Mouse (Mus musculus): ENCODE data around the gene Ofcc1. TPM values are rescaled to one million over a fixed set of nuclear protein-coding genes. Genes with fewer than 3 reads are reported as not detected.

Gene Ofcc1
- polyA plus RNA-seq, 1 experiment from 2014 or later: not detected

DNA sequence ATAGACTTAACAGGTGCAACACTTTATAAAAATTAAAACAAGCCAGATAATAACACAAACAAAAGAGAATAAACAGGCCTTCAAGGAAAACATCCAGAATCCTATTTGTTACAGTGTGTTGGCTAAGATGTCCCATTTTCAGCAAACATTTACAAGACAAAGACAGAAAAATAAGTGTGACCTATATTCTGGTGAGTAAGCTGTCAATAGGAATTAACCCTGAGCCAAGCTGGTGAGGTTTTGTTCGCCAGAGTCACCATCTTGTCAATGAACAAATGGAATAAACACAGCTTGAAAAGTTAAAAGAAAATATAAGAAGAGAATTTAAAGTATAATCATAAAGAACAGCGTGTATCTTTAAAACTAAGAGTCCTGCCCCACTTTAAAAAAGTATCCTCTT, 68.4 kb downstream of the Ofcc1 start:
- H3K9me3 ChIP-seq: no peaks in the 10 kb centered on the region
- no peaks in the 10 kb centered on the region for H3K36me3 ChIP-seq (replicated peaks)
- no peak overlapping the region for H3K9ac ChIP-seq
- H3K4me1 ChIP-seq: no peaks in the 10 kb centered on the region
- no peaks in the 10 kb centered on the region for H3K27me3 ChIP-seq
- H3K4me2 ChIP-seq: no peak overlapping the region
- H3K27ac ChIP-seq: no peak overlapping the region
- 90% methylated on average over 2 of the region's 2 CpGs for WGBS
- no peak for ATAC-seq (ENCODE audit: low FRiP score)
- H3K4me3 ChIP-seq (replicated peaks): no peak overlapping the region

GRCm38 (mm10) chr13:40290846-40291245, 70.4 kb downstream of the Ofcc1 start:
- no peaks in the 10 kb centered on the region for H3K36me3 ChIP-seq (replicated peaks)
- no peak overlapping the region for H3K27ac ChIP-seq
- no peak for ATAC-seq (ENCODE audit: low FRiP score)
- H3K9me3 ChIP-seq: no peaks in the 10 kb centered on the region
- no peaks in the 10 kb centered on the region for H3K27me3 ChIP-seq
- H3K4me1 ChIP-seq: peaks cover 6% of the 10 kb centered on the region; the same call in 1 of the 2 replicates
- WGBS: 66% methylated on average over 10 of the region's 10 CpGs
- H3K4me2 ChIP-seq: no peak overlapping the region
- no peak overlapping the region for H3K9ac ChIP-seq
- no peak overlapping the region for H3K4me3 ChIP-seq (replicated peaks)

DNA sequence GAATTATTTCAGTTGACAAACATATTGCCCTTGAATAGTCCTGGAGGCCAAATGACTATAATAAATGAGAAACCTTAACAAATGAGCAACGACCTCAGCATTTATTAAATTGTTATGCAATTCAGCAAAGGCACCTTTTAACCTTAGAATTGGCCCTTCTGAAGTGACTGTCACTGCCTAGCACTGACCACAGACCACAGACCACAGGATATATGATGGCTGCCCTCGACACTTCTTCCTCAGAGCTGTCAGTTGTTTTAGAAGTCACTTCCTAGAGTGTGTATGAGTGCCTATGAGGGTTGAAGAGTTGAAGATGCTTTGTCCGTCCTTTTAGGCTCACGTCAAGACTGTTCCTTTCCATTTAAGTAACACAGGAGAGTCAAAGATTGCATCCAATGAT, 72.6 kb downstream of the Ofcc1 start:
- H3K36me3 ChIP-seq (replicated peaks): no peaks in the 10 kb centered on the region
- WGBS: 85% methylated on average over 4 of the region's 4 CpGs
- H3K27me3 ChIP-seq: 0 out of 2 replicates have a peak, but pooled peaks cover 2% of the 10 kb centered on the region
- no peak overlapping the region for H3K9ac ChIP-seq
- H3K9me3 ChIP-seq: no peaks in the 10 kb centered on the region
- no peak for ATAC-seq (ENCODE audit: low FRiP score)
- no peak overlapping the region for H3K4me2 ChIP-seq
- peaks cover 6% of the 10 kb centered on the region; the same call in 1 of the 2 replicates for H3K4me1 ChIP-seq
- H3K27ac ChIP-seq: no peak overlapping the region
- H3K4me3 ChIP-seq (replicated peaks): no peak overlapping the region

- no peak overlapping the region for H3K9ac ChIP-seq
- H3K4me2 ChIP-seq: peak overlapping the region; percentile 25
- no peaks in the 10 kb centered on the region for H3K36me3 ChIP-seq (replicated peaks)
- no peaks in the 10 kb centered on the region for H3K9me3 ChIP-seq
- 36% methylated on average over 21 of the region's 21 CpGs for WGBS
- no peak overlapping the region for H3K27ac ChIP-seq
- H3K4me1 ChIP-seq: peaks cover 6% of the 10 kb centered on the region; the same call in 1 of the 2 replicates
- H3K27me3 ChIP-seq: 0 out of 2 replicates have a peak, but pooled peaks cover 2% of the 10 kb centered on the region
- H3K4me3 ChIP-seq (replicated peaks): no peak overlapping the region
- ATAC-seq (ENCODE audit: low FRiP score): no peak; the same call in 1 of the 2 replicates
Measured at GRCm38 (mm10) chr13:40287266-40288002, 73.8 kb downstream of the Ofcc1 start.

DNA sequence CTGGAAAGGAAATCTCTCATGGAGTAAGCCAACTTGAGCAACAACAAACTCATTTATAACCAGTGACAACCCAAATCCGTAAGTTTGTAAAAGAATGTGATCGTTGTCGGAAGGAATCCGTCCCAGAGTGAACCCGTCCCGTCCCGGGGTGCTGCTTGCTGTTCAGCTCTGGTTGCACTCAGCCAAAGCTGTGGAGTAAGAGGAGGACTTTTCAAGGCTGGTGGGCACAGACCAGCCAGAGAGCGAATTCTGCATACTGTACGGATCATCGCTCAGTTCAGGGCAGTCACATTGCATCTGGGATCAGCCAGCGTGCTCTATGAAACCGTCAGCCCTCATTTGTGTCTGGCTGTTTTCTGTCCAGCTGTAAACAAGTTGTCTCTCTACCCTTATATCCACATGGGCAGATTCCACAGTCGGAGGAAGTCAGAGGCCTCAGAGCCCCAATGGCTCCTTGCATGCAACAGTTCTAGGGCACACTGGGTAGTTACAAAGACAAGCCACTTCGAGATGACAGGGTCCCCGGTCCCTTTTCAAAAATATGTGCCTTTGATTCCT, 75.9 kb downstream of the Ofcc1 start:
- WGBS: 83% methylated on average over 15 of the region's 15 CpGs

GRCm38 (mm10) chr13:40280616-40281015, 80.6 kb downstream of the Ofcc1 start:
- H3K4me3 ChIP-seq (replicated peaks): no peak overlapping the region
- no peak overlapping the region for H3K4me2 ChIP-seq
- no peaks in the 10 kb centered on the region for H3K36me3 ChIP-seq (replicated peaks)
- no peaks in the 10 kb centered on the region for H3K9me3 ChIP-seq
- no peak overlapping the region for H3K27ac ChIP-seq
- no peak overlapping the region for H3K9ac ChIP-seq
- H3K4me1 ChIP-seq: no peaks in the 10 kb centered on the region
- H3K27me3 ChIP-seq: 0 out of 2 replicates have a peak, but pooled peaks cover 2% of the 10 kb centered on the region
- ATAC-seq (ENCODE audit: low FRiP score): no peak
- 71% methylated on average over 5 of the region's 5 CpGs for WGBS

More for the DNA sequence above, 75.9 kb downstream of the Ofcc1 start:
- Histone ChIP-seq H3K9ac (no peak overlapping the region), H3K4me1 (peaks cover 6% of the 10 kb centered on the region; the same call in 1 of the 2 replicates), H3K36me3 (replicated peaks) (no peaks in the 10 kb centered on the region), H3K9me3 (no peaks in the 10 kb centered on the region), H3K4me3 (replicated peaks) (no peak overlapping the region), H3K27me3 (0 out of 2 replicates have a peak, but pooled peaks cover 2% of the 10 kb centered on the region), H3K4me2 (no peak overlapping the region), H3K27ac (no peak overlapping the region)
- no peak for ATAC-seq (ENCODE audit: low FRiP score)

GRCm38 (mm10) chr13:40267546-40267945, 93.7 kb downstream of the Ofcc1 start:
- Histone ChIP-seq H3K9me3 (no peaks in the 10 kb centered on the region), H3K4me3 (replicated peaks) (no peak overlapping the region), H3K27me3 (no peaks in the 10 kb centered on the region), H3K4me1 (no peaks in the 10 kb centered on the region; the same call in 1 of the 2 replicates), H3K4me2 (no peak overlapping the region), H3K9ac (no peak overlapping the region), H3K36me3 (replicated peaks) (no peaks in the 10 kb centered on the region), H3K27ac (no peak overlapping the region)
- 89% methylated on average over 9 of the region's 9 CpGs for WGBS
- ATAC-seq (ENCODE audit: low FRiP score): no peak

DNA sequence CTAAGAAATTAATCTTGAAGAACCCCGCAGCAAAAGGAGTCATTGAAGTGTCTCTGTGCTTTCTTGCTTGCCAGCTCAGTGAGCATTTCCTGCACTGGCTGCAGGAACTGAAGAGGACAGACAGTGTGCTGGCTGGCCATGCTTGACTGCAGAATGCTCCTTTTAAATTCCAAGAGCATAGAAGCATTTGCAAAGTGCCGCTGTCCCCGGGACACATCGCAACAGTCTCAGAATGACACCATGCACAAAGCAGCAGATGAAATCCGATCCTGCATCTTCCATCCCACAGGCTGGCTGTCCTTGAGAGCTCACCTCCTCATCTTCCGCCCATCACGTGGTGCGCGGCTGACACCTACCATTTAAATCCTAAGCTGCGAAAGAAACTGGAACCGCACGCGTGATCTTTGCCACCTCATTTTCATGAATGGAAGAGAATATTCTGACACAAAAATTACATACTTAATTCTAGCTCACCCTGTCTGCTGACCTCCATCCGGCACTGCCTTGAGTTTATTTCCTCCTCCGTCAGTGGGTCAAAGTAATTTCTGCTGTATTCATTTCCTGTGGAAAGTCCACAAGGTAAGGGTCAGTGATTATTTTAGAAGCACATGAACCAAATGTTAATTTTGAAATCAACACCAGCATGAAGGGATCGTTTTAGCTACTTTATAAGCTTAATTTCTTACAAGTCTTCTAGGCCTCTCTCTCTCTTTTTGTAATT, 98.0 kb downstream of the Ofcc1 start:
- 69% methylated on average over 16 of the region's 16 CpGs for WGBS
- no peaks in the 10 kb centered on the region for H3K36me3 ChIP-seq (replicated peaks)
- H3K4me3 ChIP-seq (replicated peaks): no peak overlapping the region
- H3K27me3 ChIP-seq: no peaks in the 10 kb centered on the region
- peak; percentile 53; the same call in 1 of the 2 replicates for ATAC-seq (ENCODE audit: low FRiP score)
- H3K4me1 ChIP-seq: no peaks in the 10 kb centered on the region; the same call in 1 of the 2 replicates
- no peak overlapping the region for H3K9ac ChIP-seq
- no peak overlapping the region for H3K27ac ChIP-seq
- no peak overlapping the region for H3K4me2 ChIP-seq
- no peaks in the 10 kb centered on the region for H3K9me3 ChIP-seq

- Histone ChIP-seq H3K36me3 (replicated peaks) (no peaks in the 10 kb centered on the region), H3K4me1 (no peaks in the 10 kb centered on the region; the same call in 1 of the 2 replicates), H3K9me3 (no peaks in the 10 kb centered on the region), H3K27me3 (no peaks in the 10 kb centered on the region), H3K4me2 (no peak overlapping the region), H3K9ac (no peak overlapping the region), H3K27ac (no peak overlapping the region), H3K4me3 (replicated peaks) (no peak overlapping the region)
- no peak for ATAC-seq (ENCODE audit: low FRiP score)
- WGBS: 70% methylated on average over 5 of the region's 5 CpGs
Measured at GRCm38 (mm10) chr13:40258757-40259156, 102.5 kb downstream of the Ofcc1 start.

DNA sequence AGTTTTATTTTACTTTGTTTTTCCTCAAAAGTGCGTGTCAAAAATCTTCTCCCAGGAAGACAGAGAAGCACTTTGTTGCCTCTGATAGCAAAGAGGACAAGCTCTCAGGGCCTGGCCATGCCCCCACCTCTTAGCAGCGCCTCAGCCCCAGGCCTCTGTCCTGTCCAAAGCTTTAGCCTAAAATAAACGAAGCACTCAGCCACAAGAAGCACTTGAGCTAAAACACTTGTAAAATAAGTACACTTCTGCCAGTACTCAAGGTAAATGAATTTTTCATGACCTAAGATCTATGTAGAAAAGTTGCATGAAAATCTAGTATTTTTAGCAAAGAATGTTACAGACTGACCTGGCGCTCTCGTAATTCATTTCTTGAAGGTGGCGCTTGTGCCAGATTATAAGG, 117.4 kb downstream of the Ofcc1 start:
- no peaks in the 10 kb centered on the region for H3K9me3 ChIP-seq
- no peaks in the 10 kb centered on the region for H3K36me3 ChIP-seq (replicated peaks)
- H3K4me1 ChIP-seq: no peaks in the 10 kb centered on the region
- WGBS: 68% methylated on average over 6 of the region's 6 CpGs
- H3K4me3 ChIP-seq (replicated peaks): no peak overlapping the region
- no peak for ATAC-seq (ENCODE audit: low FRiP score)
- H3K4me2 ChIP-seq: no peak overlapping the region
- H3K9ac ChIP-seq: no peak overlapping the region
- no peaks in the 10 kb centered on the region for H3K27me3 ChIP-seq
- H3K27ac ChIP-seq: no peak overlapping the region

DNA sequence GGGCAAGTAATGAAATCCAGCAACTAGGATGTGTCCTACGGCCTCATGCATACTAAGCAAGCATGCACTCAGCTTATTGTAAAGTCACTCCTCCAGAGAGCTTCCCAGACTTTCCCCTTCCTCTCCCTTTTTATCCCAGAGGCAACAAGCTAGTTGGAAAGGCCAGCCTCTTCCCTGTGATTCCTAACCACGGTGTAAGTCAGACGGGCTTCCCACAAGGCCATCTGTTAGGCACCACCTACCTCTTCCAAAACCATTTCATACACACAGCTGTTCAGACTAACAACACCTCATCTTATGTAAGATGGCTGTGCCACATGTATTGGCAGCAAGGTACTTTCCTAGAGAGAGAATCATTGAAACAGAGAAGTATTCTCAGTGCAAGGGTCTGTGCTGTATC, 124.9 kb downstream of the Ofcc1 start:
- Histone ChIP-seq H3K4me1 (no peaks in the 10 kb centered on the region), H3K36me3 (replicated peaks) (no peaks in the 10 kb centered on the region), H3K4me2 (no peak overlapping the region), H3K9ac (no peak overlapping the region), H3K4me3 (replicated peaks) (no peak overlapping the region), H3K9me3 (no peaks in the 10 kb centered on the region), H3K27me3 (no peaks in the 10 kb centered on the region), H3K27ac (no peak overlapping the region)
- WGBS: 76% methylated on average over 3 of the region's 3 CpGs
- no peak for ATAC-seq (ENCODE audit: low FRiP score)

GRCm38 (mm10) chr13:40208314-40208713, 152.9 kb downstream of the Ofcc1 start:
- no peak for ATAC-seq (ENCODE audit: low FRiP score)
- H3K27ac ChIP-seq: no peak overlapping the region
- no peak overlapping the region for H3K4me2 ChIP-seq
- 83% methylated on average over 9 of the region's 9 CpGs for WGBS
- H3K27me3 ChIP-seq: no peaks in the 10 kb centered on the region
- H3K4me3 ChIP-seq (replicated peaks): no peak overlapping the region
- H3K9ac ChIP-seq: no peak overlapping the region
- no peaks in the 10 kb centered on the region for H3K9me3 ChIP-seq
- no peaks in the 10 kb centered on the region for H3K36me3 ChIP-seq (replicated peaks)
- H3K4me1 ChIP-seq: no peaks in the 10 kb centered on the region

Data from forebrain, embryonic 12.5 days (tissue).